Comparison of ENCODE assay signal across 14 mouse cellular contexts in genomic region chr17:12938077-12938476, GRCm38 (mm10). TPM values are rescaled to one million over a fixed set of nuclear protein-coding genes. Genes with fewer than 3 reads are reported as not detected.
"Had no signal": no experiment of that assay in that cellular context is flagged by ENCODE, and none has a peak within 500 bp of the region (broad histone marks: within the 10 kb centered on the region; RNA-seq: fewer than 3 reads in every experiment).

No protein-coding gene starts in this region.

- H3K4me2 ChIP-seq: kidney, embryonic 15.5 days; limb, embryonic 13.5 days; liver, embryonic 13.5 days; neural tube, embryonic 13.5 days had no signal

- H3K9me3 ChIP-seq: kidney, embryonic 15.5 days; limb, embryonic 13.5 days; liver, embryonic 13.5 days; neural tube, embryonic 13.5 days had no signal

- H3K27me3 ChIP-seq: kidney, embryonic 15.5 days; limb, embryonic 13.5 days; liver, embryonic 13.5 days; neural tube, embryonic 13.5 days had no signal

- H3K27ac ChIP-seq: kidney, embryonic 15.5 days; limb, embryonic 13.5 days; liver, embryonic 13.5 days; neural tube, embryonic 13.5 days had no signal

- H3K9ac ChIP-seq: kidney, embryonic 15.5 days; limb, embryonic 13.5 days; liver, embryonic 13.5 days; neural tube, embryonic 13.5 days had no signal

- DNase-seq: kidney, adult 2 months; kidney, postnatal 14 days; left cerebral cortex, postnatal 4 days; liver, embryonic 13.5 days; lung, adult 18-20 months; retina, postnatal 1 day; right cerebral cortex, postnatal 4 days; spleen, adult 18-20 months; thymus, adult 18-20 months; thymus, postnatal 14 days had no signal

- H3K4me3 ChIP-seq: kidney, embryonic 15.5 days; limb, embryonic 13.5 days; liver, embryonic 13.5 days; neural tube, embryonic 13.5 days had no signal

RNA-seq across cellular contexts. Expression of gene Pnldc1, which starts 28.0 kb away (rescaled TPM):
- total RNA-seq: megakaryocyte-erythroid progenitor cell, adult 5-6 weeks had no signal
